Mouse (Mus musculus): ENCODE data around the gene March6.

The March6 gene

DNA sequence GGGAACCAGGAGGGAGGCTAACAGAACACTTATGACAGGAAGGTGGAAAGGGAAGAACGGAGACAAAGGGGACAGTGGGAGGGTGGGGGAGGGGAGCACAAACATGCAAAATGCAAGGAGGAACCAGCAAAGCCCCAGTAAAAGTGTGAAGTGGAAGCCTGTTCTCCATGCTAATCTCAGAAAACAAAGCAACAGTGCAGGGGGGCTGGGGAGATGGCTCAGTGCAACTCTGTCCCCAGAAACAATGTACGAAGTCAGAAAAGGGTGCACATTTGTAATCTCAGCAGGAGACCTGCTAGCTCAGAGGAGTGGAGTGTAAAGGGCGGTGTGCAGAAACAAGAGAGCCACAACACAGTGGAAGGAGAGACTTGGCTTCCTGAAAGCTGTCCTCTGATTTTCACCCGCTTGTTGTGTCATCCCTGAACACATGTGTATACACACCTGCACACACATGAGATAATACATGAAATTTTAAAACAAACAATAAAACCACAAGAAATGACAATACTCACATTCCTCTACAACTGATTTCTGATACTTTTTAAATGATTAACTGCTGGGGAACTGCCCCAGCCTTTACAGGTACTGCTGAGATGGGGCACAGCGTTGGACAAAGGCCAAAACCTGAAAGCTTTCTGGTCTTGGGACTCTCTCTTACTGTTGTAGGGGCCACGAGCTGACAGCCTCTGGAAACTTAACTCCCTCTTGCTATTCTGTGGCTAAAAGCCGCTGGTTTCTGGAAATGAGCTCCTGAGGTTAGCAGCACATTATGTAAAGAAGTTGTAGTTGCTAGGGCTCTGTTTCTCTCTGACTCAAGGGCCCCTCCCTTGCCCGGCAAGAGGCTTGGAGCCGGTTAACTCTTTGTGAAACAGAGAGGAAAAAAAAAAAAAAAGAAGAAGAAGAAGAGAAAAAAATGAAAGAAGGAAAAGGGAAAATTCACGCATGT lies 11.4 kb upstream of the March6 start:
- DNase-seq (ENCODE audit: low spot score) = no peak

DNA sequence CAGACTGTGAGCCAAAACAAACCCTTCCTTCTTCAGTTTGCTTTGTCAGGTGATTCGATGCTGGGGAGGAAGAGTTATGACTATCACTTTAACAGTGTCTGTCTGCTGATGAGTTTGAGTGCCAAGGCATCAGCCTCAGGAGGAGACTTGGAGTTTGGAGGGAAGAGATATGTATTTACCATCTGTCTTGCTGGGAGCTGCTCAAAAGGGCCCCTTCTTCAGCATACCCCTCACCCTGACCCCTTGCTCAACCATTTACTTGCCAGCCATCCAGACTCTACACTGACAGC lies 9.6 kb upstream of the March6 start:
- no peak for DNase-seq (ENCODE audit: low spot score)

DNA sequence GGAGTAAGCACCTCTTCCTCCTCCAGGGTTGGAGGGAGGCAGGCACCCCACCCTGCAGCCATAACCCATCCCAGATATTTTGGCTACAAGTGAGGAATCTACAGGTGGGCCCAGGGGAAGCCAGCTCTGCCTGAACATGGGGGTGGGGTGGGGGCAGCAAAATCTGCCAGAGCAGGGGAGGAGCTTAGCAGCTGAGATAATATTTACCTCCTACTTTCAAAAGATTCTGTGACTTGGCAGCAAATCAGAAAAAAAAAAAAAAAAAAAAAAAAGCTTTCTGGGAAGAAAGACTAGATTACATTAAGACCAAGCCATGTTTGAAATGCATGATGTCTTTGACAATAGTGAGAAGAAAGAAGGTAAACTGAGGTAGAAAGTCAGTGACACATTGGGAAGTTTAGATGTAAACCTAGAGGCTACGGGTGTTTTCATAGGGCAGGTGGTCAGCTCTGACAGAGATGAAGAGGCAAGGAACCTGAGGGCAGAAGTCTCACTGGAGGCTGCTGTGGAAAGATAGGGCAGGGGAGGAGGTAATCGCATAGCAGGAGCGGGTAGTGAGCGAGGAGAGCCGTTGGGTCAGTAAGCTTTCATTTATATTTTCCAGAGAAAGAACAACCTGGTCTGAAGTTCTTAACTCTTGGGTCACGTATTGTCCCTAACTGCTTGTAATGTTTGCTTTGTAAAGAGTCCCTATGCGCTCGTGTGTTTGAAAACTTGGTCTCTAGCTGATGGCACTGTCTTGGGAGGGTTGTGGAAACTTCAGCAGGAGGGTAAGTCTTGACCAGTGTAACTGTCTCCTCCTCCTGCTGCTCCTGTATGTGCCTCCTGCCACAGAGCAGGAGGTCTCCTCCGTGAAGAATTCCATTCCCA lies 9.0 kb upstream of the March6 start:
- no peak for DNase-seq (ENCODE audit: low spot score)

DNA sequence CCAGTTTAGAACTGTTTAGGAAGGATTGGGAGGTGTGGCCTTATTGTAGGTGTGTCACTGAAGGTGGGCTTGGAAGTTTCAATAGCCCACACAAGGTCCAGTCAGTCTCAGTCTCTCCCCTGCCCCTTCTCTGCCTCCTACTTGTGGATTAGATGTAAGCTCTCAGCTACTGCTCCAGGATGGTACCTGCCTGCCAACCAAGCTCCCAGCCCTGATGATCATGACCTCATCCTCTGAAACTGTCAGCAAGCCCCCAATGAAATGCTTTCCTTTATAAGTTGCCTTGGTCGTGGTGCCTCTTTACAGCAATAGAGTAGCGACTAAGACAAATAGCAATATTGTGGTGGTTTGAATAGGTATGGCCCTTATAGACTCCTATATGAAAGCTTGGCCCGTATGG lies 7.5 kb upstream of the March6 start:
- no peak for DNase-seq (ENCODE audit: low spot score)

DNA sequence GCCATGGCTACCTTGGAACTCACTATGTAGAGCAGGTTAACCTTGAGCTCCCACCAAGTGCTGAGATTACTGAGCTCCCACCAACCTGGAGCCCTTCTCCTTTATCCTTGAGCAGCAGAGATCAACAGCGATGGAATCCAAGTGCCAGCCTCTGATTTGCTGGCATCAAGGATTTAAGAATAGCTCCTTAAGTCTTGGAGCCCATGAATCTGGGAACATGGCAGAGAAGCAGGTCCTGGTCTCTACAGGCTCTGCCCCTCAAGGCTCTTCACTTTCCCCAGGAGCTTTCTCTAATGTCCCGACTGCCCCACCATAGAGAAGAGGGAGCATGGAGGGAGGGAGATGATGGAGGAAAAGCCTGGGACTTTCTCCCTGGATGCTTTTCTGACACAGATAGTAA lies 6.9 kb upstream of the March6 start:
- no peak for DNase-seq (ENCODE audit: low spot score)

DNA sequence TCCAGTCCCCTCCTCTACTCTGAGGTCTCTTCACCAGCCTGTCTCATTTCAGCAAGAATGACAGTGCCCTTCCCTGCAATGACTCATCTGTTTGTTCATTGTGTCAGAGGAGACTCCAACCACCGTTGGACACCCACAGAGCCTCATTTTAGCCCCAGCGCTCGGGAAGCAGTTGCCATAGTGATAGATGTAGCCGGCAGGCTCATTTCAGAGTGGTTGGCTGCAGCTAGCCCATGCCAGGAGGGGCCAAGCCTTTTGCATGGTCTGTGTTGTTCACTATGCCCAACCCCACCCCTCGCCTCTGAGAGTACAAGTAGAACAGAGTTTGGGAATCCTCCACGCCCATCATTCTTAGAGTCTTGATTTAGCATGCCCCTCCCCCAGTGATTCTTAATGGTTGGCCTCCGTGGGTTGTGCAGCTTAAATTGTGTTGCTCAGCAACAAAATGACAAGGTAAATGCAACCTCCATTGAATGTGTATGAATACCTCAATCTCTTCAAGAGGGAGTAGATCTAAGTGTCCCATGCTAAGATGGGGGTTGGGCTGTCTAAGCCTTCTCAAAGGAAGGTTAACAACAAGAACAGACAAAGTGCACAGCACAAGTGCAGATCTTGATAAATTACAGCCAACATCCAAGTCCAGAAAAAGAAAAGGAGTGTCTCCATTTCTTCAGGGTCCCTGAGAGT lies 5.3 kb upstream of the March6 start:
- DNase-seq (ENCODE audit: low spot score) = peak; percentile 81

DNA sequence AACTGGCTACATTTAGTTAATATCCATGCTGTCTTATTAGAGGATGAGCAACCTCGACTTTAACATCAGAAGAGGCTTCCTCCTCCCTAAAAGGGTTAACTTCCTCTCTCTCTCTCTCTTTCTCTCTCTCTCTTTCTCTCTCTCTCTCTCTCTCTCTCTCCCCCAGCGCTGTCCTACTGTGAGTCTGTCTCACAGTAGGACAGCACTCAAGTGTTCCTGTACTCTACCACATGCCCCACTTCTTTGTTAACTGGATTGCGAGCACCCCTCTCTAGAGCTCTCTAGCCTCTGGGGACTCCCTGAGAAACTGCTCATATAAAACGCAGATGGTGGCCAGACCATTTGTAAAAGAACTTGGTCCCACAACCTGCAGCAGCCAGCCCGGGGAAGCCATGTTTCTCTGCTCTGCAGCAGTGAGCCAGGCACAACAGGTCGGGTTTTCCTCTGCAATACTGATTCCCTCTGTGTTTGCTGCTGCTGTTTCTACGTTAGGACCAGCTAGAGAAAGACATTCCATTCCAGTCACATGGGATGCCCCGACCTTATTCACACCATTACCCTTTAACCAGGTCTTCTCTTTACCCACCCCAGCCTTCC lies 4.5 kb upstream of the March6 start:
- no peak for DNase-seq (ENCODE audit: low spot score)

DNA sequence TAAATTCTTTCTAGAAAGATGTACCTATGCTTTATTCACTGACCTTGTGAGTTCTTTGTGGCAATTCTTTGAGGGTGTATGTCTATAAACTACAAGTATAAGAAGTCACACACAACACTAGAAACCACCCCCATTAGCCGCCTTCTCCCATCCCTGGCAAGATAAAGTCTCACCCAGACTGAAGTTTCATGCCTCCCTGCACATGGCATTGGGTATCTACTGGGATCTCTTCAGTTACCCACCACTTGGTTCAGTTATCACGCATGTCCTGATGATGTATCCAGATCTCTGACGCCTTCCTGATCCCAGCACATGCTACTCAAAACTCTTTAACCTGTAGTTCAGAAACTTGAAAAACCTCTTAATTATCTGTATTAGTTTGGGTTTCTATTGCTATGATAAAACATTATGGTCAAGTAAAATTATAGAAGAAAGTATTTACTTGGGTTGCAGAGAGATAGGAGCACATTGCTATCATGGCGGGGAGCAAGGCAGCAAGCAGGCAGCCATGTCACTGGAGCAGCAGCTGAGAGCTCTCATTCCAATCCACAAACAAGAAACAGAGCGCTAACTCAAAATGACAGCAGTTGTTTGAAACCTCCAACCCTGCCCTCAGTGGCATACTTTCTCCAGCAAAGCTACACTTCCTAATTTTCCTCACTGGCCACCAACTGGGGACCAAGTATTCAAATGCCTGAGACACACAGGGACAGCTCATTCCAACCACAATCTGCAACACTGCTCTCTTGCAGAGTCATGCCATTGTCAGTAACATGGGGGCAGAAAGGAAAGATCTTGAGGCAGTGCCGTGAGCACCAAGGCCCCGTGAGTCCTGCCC lies 3.8 kb upstream of the March6 start:
- no peak for DNase-seq (ENCODE audit: low spot score)

DNA sequence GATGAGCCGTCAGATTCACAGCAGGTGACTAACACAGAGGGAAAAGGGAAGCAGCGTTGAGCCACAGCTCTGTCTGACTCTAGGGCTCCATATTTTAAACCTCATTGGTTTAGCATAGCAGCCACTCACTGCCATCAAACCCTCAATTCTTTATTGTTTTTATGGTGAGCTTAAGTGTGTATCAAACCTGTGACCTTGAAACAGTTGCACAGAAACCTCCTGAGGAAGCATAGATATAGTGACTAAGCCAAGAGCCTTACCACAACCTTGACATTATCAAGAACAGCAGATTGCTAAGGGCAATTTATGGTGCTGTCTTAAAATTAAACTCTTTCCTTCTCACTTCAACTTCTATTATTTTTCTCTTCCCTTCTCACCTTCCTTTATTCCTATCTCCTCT lies 2.7 kb upstream of the March6 start:
- no peak for DNase-seq (ENCODE audit: low spot score)

DNA sequence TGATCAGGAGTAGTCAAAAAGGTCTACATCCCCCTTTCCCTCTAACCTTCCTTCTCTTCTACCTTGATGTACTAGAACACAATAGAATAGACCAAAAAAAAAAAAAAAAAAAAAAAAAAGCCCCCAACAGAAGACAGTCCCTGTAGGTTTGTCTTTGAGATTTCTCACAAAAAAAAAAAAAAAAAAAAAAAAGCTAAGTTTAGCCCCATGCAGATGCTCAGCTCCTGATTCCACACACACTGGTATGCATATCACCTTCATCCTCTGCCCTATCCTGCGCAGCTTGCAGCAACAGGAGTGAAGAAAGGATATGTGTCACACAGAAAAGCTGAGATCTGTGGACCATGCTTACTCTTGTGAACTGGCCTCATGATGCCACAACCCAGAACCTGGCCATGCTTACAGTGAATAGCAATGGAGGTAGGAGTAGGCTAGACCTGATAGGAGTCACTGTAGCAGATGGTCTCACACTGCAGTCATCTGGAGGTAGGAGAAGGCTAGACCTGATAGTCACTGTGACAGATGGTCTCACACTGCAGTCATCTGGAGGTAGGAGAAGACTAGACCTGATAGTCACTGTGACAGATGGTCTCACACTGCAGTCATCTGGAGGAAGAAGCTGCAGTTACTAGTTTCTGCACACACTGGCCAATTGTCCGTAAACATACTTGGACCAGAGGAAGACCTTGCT lies 1.6 kb upstream of the March6 start:
- DNase-seq (ENCODE audit: low spot score) = no peak

DNA sequence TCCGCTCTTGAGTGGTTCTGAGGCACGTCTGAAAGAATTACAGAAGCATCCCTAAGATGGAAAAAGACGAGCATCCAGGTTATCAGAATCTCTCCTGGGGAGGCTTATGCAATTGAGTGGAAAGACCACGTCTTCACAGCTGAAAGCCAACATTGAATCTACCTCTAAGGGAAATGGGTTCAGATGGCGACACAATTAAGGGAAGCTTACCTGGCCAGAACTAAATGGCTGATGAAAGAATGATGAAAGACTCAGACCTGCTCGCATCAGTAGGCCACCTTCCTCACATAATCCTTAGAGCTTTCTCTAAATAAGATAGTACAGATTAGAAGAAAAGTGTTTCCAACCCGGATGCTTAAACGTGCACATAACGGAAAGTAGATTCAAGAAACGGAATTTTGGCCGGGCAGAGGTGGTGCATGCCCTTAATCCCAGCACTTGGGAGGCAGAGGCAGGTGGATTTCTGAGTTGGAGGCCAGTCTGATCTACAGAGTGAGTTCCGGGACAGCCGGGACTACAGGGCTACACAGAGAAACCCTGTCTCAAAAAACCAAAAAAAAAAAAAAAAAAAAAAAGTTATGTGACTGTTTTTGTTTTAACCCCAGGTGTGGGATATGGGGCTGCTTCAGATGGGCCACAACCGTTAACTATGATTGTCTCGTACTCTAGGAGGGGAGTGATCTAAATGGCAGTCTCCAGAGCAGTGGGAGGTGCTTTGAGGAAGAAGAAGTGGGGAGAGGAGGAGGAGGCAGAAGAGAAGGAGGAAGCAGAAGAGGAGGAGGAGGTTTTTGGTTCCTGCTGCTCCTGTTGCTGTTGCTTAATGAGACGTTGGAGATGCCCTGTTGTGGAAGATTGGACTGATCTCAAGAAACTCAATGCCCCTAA lies 835 bp upstream of the March6 start:
- DNase-seq (ENCODE audit: low spot score) = no peak

DNA sequence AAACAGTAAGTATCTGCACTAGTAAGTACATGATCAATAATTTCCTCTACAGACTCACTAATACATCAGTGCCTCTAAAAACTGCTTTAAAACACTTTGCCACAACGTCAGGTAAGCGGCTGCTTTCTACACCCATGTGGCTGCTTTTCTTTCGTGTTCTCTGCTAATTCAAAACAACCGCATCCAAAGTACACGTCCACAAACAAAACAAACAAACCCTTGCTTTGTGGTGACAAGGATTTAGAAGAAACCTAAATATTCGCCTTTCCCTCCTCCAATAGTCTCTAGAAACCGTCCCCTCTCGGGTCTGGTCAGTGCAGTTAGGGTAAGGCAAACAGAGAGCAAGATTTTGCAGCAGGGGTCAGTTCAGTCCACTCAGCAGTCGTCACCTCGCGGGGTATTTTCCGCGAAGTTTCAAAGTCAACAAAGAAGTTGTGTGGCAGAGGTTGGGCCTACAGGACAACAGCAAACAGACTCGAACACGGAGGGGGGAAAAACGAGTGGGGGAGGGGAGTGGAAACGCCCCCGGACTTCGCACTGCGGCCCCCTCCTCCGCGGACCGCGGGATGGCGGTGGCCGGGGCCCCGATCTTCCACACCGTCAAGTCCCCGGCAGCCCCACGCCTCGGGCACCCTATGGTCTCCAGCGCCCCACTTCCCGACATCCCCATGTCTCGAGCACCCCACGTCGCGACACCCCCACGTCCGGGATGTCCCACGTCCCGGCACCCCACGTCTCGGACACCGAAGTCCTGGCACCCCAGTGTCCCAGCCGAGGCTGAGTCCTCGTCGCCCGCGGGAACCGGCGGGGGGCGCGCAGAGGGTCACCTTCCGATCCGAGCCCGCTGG lies 818 bp downstream of the March6 start:
- peak; percentile 51 for DNase-seq (ENCODE audit: low spot score)

DNA sequence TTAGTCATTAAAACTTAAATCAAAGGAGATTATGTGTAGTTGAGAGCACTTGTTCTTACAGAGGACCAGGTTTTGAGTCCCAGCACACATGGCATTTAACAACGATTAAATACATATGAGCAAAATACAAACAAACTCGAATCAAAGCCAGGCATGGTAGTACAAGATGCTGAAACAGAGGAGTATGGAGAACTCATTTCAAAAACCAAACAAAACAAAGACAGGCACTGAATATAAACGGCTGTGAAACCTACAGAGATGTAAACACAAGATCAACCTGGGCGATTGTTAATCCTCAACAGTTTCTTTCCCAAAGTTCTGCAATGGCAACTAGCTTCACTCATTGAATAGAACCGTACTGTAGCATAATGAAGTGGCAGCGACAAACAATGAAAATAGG lies 1.8 kb downstream of the March6 start:
- no peak for DNase-seq (ENCODE audit: low spot score)

DNA sequence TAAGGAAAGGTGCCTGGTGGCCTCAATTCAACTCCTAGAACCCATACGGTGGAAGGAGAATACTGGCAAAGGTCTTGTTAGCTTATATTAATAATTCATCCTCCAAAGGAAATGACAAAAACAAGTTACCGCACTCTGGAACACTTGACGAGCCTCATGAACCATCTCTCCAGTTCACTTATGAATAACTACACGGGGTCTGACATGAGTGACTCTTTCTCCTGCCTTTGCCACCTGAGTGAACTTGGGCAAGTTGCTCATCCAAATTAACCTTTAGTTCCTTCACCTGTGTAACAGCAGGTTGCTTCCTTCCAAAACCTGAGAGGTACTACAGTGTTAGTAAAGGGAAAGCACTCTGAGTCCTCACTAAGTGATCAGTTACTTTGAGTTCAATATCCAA lies 2.4 kb downstream of the March6 start:
- no peak for DNase-seq (ENCODE audit: low spot score)

DNA sequence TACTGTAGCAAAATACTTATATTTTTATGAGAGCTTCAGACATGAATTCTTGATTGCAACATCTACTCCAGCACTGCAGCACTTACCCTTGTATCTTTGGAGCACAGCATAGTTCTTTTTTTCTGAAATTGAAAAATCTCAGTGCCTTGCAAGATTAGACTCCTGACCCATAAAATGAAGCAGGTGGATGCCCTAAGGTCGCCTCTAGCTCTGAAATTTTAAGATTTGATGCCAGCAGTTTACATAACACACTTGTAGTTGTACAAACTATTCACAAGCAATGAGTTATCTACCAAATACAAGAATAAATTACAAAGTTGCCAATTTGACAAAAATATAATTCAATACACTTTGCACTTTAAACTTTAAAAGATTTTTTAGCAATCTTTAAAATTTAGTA lies 4.4 kb downstream of the March6 start:
- no peak for DNase-seq (ENCODE audit: low spot score)

DNA sequence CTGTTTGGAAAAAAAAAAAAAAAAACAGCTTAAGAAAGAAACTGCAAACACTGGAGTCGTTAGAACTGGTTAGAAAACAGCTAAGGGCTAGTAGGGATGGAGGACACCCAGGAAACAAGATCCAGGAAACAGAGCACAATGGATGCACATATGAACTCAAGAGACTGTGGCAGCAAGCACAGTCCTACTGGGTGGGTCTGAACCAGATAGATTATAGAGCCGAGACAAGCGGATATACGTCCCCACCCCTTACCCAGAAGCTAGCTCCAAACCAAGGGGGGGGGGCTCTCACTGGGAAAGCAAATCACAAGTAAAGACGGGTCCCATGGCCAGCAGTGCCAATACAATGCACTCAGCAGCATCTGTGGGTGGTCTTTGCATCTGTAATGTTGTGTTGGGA lies 11.9 kb downstream of the March6 start:
- no peak for DNase-seq (ENCODE audit: low spot score)

DNA sequence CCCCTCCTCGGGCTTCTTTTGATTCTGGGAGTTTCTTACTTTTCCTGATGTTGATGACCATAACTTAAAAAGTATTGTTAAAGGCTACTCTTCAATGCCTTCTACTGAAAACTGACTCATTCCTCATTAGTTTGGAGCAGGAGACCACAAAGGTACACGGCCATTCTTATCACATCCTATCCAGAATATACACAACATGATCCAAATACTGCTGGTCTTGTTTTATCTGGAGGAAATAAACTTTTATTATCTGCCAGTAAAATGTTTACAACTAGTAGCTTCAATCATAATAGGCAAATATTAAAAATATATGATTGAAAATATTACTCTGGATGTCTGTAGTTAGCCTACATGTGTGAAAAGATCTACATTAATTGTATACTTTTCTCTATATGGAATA lies 12.5 kb downstream of the March6 start:
- no peak for DNase-seq (ENCODE audit: low spot score)

DNA sequence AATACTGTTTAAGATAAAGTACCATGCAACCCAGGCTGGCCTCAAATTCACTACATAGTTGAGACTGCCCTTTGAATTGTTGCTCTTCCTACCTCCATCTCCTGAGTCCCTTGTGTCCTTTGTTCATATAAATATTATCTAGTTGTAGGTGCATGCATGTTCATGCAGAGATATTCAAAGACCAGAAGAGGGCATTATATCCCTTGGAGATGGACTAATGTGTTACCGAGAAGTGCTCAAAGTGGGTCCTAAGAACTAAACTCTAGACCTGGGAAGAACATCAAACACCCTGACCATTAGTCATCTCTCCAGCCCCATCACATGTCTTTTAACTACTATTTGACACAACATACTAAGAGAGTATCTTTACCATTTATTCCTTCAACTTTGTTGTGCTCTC lies 13.7 kb downstream of the March6 start:
- no peak for DNase-seq (ENCODE audit: low spot score)

DNA sequence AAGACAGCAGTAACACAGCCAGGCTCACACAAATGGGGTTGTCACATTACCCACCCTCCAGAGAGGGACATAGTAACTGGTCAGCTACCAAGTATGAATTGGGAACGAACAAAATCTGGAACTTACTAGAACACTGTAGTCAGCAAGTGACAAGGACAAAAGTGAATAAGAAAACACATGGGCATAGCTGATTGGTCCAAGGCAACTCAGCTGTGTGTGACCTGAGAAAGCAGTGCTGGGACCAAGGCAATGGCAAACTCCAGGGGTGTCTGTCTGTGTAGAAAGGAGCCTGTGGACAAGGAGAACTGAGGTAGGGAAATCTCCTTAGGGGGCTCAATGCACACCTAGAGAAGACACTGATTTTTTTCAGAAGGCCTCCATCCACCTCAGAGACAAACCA lies 19.1 kb downstream of the March6 start:
- no peak for DNase-seq (ENCODE audit: low spot score)
